Mouse (Mus musculus) stomach, postnatal 0 days (tissue): Measurements from ENCODE around the gene Gm10401. TPM values are rescaled to one million over a fixed set of nuclear protein-coding genes. Genes with fewer than 3 reads are reported as not detected.

ENCODE experiments used
- ATAC-seq: fragments of 200-750 bp; cut with Nextera tagmentation; 2 replicates; pipeline ENCODE4 v1.8.0; 2017; ENCODE audit not compliant: low FRiP score, low TSS enrichment
- DNase-seq: peaks from one replicate; pipeline ENCODE4 v3.0.0-alpha.2; 2016; ENCODE audit warnings: low spot score
- H3K27ac ChIP-seq: fragments of 300-500 bp; sonication (generic); replicated peaks from 2 replicates; pipeline ENCODE4 v1.5.1; 2014; ENCODE audit warnings: mild to moderate bottlenecking, control low read depth
- H3K27me3 ChIP-seq: fragments of 300-500 bp; sonication (generic); 2 replicates; pipeline ENCODE4 v1.6.1; 2014; ENCODE audit warnings: low read length; ENCODE audit not compliant: control insufficient read depth, insufficient read depth
- H3K36me3 ChIP-seq: fragments of 300-500 bp; sonication (generic); 2 replicates; pipeline ENCODE4 v1.6.1; 2014; ENCODE audit warnings: low read length, mixed read lengths; ENCODE audit not compliant: control insufficient read depth, insufficient read depth
- H3K4me1 ChIP-seq: fragments of 300-500 bp; sonication (generic); replicated peaks from 2 replicates; pipeline ENCODE4 v1.6.1; 2014; ENCODE audit warnings: antibody characterized with exemption; ENCODE audit not compliant: control insufficient read depth, insufficient read depth
- H3K4me2 ChIP-seq: fragments of 300-500 bp; sonication (generic); replicated peaks from 2 replicates; pipeline ENCODE4 v1.6.1; 2014; ENCODE audit warnings: low read depth, mild to moderate bottlenecking, control low read depth, moderate library complexity
- H3K4me3 ChIP-seq: fragments of 300-500 bp; sonication (generic); 2 replicates; pipeline ENCODE4 v1.5.1; 2014; ENCODE audit warnings: low read depth, low read length, control low read depth
- H3K9ac ChIP-seq: fragments of 300-500 bp; sonication (generic); 2 replicates; pipeline ENCODE4 v1.6.1; 2014; ENCODE audit warnings: mild to moderate bottlenecking, low read length, control low read depth, mixed read lengths
- H3K9me3 ChIP-seq: fragments of 300-500 bp; sonication (generic); 2 replicates; pipeline ENCODE4 v1.6.1; 2016; ENCODE audit warnings: low read length; ENCODE audit not compliant: control insufficient read depth
- CTCF ChIP-seq: IDR thresholded peaks from 2 replicates; pipeline ENCODE4 v1.5.1; 2016; ENCODE audit warnings: antibody characterized with exemption, low read depth, mild to moderate bottlenecking, moderate library complexity
- EP300 ChIP-seq: optimal IDR thresholded peaks from 2 replicates; pipeline ENCODE3; 2016; ENCODE audit warnings: antibody characterized with exemption
- WGBS: fragments of 180-500 bp; shearing (Covaris S2); extraction: QIAGEN DNeasy Blood & Tissue Kit; methylation state at CpG from one replicate; pipeline ENCODE4 v1.1.7; 2014; 5-methylcytosine and 5-hydroxymethylcytosine counted together
- polyA plus RNA-seq: library from polyadenylated mRNA; unstranded; fragments of >200 nt; fragmentation: Nextera tagmentation; extraction: Ambion mirVana; gene quantifications from 2 replicates; pipeline ENCODE4 v1.2.1, GENCODE M21; 2015

The Gm10401 gene
- polyA plus RNA-seq, 1 experiment from 2014 or later = 22.2 TPM

DNA sequence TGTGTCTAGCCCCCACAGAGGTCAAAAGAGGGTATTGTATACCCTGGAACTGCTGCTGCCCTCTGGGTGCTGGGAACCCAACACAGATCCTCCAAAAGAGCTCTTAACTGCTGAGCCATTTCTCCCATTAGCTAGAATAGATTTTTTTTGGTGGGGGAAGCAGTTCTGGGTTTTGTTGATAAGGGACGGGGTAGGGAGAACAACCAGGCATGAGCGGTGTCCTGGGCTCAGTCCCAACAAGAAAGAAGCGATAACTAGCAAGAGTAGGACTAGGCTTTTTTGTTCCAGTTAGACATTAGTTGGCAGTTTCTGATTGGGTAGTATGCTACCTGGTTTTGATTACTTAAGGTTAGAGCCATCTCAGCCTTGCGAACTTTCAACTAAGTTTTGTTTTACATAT lies 40.9 kb downstream of the Gm10401 start:
- H3K27ac ChIP-seq = no peak overlapping the region
- H3K4me1 ChIP-seq = no peaks in the 10 kb centered on the region
- no peak overlapping the region for H3K9ac ChIP-seq
- H3K4me2 ChIP-seq = no peak overlapping the region
- ATAC-seq (no peak), DNase-seq (no peak)
- H3K36me3 ChIP-seq = no peaks in the 10 kb centered on the region
- 80% methylated on average over 4 of the region's 4 CpGs for WGBS
- no peak for TF ChIP-seq CTCF
- no peak for TF ChIP-seq EP300
- H3K9me3 ChIP-seq = no peaks in the 10 kb centered on the region
- no peaks in the 10 kb centered on the region for H3K27me3 ChIP-seq
- no peak overlapping the region for H3K4me3 ChIP-seq

DNA sequence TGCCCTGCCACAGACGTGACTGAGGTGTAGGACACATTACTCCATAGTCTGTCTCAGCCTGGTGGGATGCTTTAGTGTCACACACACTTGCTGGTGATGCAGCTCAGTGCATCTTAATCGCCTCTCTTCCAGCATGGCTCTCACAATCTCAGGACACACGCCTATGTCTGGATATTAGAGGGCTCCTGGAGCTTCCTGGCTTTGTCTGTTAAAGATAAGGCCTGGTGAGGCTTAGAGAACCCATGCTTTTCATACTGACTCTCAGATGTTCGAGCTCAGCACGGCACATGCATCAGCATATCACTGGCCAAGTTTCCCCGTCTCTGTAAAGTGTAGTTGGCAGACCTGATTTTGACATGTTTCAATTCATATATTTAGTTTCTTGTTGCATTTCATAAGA lies 42.7 kb downstream of the Gm10401 start:
- Histone ChIP-seq H3K27me3 (no peaks in the 10 kb centered on the region), H3K4me1 (0 out of 2 replicates have a peak, but pooled peaks cover 2% of the 10 kb centered on the region), H3K9ac (no peak overlapping the region), H3K4me2 (no peak overlapping the region), H3K27ac (no peak overlapping the region), H3K36me3 (no peaks in the 10 kb centered on the region), H3K4me3 (no peak overlapping the region), H3K9me3 (no peaks in the 10 kb centered on the region)
- no peak for TF ChIP-seq CTCF
- no peak for TF ChIP-seq EP300
- 70% methylated on average over 6 of the region's 6 CpGs for WGBS
- ATAC-seq (no peak), DNase-seq (no peak)

DNA sequence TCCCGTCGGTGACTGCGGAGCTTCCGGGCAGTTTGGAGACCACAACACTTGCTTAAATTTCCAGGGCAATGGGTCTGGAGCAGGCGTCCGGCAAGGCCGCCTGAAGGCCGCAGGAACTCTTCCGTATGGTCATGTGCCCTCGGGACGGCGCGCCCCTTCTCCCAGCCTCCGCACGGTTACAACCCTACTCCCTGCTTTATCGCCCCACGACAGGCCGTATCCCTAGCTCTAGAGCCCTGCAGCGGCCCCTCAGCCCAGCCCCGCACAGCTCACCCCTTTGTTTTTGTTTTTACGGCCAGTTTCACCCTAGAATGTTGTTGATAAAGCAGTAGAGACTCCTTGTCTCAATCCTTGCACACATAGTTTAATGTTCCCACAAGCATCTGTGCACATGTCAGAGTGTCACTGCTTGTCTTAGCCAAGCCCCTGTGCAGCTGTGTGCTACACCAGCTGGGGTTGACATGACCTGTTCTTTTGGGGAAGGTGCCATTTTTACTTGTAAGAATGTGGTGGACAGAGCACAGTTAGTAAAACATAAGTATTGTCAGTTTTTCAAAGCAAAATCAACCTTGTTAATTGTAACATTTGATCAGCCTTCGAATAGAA lies 44.2 kb downstream of the Gm10401 start:
- Histone ChIP-seq H3K27ac (no peak overlapping the region), H3K36me3 (no peaks in the 10 kb centered on the region), H3K4me2 (no peak overlapping the region), H3K9ac (no peak overlapping the region), H3K9me3 (no peaks in the 10 kb centered on the region), H3K4me1 (0 out of 2 replicates have a peak, but pooled peaks cover 2% of the 10 kb centered on the region), H3K4me3 (no peak overlapping the region), H3K27me3 (no peaks in the 10 kb centered on the region)
- 91% methylated on average over 22 of the region's 22 CpGs for WGBS
- no peak for ATAC-seq
- no peak for TF ChIP-seq CTCF
- TF ChIP-seq EP300 = peak; percentile 10
- no peak for DNase-seq

DNA sequence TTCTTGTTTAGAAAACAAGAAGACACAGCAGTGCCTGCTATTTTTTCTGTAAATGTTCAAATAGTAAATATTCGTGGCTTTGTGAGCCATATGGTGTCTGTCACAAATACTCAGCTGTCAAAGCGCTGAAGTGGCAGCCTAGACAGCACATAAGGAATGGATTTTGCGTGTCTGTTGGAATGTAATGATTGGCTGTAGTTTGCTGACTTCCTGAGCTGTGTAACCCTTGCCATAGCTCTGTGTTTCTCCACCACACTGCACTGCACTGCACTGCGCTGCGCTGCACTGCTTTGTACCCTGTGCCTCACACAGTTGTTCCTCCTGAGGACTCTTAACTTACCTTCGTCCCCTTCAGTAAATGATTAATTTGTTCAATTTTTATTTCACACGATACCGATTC lies 45.5 kb downstream of the Gm10401 start:
- no peak overlapping the region for H3K27ac ChIP-seq
- no peaks in the 10 kb centered on the region for H3K27me3 ChIP-seq
- ATAC-seq (0 out of 2 replicates have a peak, but pooled peaks have one; percentile 21), DNase-seq (no peak)
- H3K9me3 ChIP-seq = no peaks in the 10 kb centered on the region
- H3K4me2 ChIP-seq = no peak overlapping the region
- TF ChIP-seq EP300 (no peak), CTCF (no peak)
- 0 out of 2 replicates have a peak, but pooled peaks cover 2% of the 10 kb centered on the region for H3K4me1 ChIP-seq
- 58% methylated on average over 8 of the region's 8 CpGs for WGBS
- H3K36me3 ChIP-seq = no peaks in the 10 kb centered on the region
- no peak overlapping the region for H3K9ac ChIP-seq
- H3K4me3 ChIP-seq = no peak overlapping the region

DNA sequence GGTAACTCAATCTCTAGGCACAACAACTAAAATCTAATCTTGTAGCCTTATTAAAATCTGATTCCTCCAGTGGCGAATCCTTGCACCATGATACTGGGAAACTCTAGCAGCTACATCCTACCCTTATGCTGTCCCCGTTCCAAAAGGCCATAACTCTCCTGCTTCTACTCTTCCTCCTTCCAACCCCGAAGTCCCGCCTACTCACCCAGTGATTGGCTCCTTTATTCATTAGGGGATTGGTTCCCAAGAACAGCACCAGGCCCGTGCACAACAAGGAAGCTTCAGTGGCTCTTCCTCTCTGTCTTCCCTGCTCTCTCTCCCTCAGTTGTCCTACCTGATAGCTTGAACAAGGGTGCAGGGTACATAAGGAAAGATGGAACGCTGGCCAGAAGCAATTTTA lies 47.3 kb downstream of the Gm10401 start:
- no peaks in the 10 kb centered on the region for H3K9me3 ChIP-seq
- no peak for DNase-seq
- ATAC-seq = no peak
- H3K36me3 ChIP-seq = no peaks in the 10 kb centered on the region
- TF ChIP-seq CTCF (no peak), EP300 (no peak)
- H3K27ac ChIP-seq = no peak overlapping the region
- no peak overlapping the region for H3K9ac ChIP-seq
- H3K4me3 ChIP-seq = no peak overlapping the region
- 0 out of 2 replicates have a peak, but pooled peaks cover 2% of the 10 kb centered on the region for H3K4me1 ChIP-seq
- no peaks in the 10 kb centered on the region for H3K27me3 ChIP-seq
- no peak overlapping the region for H3K4me2 ChIP-seq
- WGBS = 83% methylated on average over 6 of the region's 6 CpGs

DNA sequence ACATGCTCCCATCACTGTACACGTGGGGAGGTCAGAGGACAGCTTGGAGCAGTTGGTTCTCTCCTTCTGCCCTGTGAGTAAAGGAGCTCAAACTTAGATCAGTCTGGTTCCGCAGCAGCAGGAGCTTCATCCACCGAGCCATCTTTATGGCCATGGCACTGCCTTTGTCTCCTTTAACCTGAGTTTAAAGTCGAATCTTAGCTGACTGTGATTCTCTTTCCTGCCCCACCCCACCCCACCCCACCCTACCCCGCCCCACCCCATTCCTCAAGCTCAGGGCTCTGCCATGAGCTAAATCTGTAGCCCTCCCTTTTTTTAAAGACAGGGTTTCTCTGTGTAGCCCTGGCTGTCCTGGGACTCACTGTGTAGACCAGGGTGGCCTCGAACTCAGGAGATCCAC lies 48.4 kb downstream of the Gm10401 start:
- Histone ChIP-seq H3K27me3 (no peaks in the 10 kb centered on the region), H3K9ac (no peak overlapping the region), H3K4me2 (no peak overlapping the region), H3K4me1 (0 out of 2 replicates have a peak, but pooled peaks cover 2% of the 10 kb centered on the region), H3K9me3 (no peaks in the 10 kb centered on the region), H3K27ac (no peak overlapping the region), H3K36me3 (no peaks in the 10 kb centered on the region), H3K4me3 (no peak overlapping the region)
- 66% methylated on average over 6 of the region's 6 CpGs for WGBS
- no peak for ATAC-seq
- no peak for DNase-seq
- no peak for TF ChIP-seq CTCF
- no peak for TF ChIP-seq EP300

Other genes with a start within 250 kb of the Gm10401 start
- 0.05 TPM in 1 of 2 replicates, not detected in the other for gene 4930519G04Rik, start 244.6 kb downstream of the Gm10401 start, polyA plus RNA-seq
- gene Gm9936, start 239.6 kb downstream of the Gm10401 start, polyA plus RNA-seq = 0.06 and 0.15 TPM in 2 replicates
- gene Oasl2, start 201.4 kb downstream of the Gm10401 start, polyA plus RNA-seq = 20.1 and 22.3 TPM in 2 replicates
- gene Oasl1, start 175.1 kb downstream of the Gm10401 start, polyA plus RNA-seq = 14.1 and 14.6 TPM in 2 replicates
- 39.2 and 49.8 TPM in 2 replicates for gene 2210016L21Rik, start 156.1 kb downstream of the Gm10401 start, polyA plus RNA-seq
- gene Hnf1a, start 127.2 kb downstream of the Gm10401 start, polyA plus RNA-seq = 5.4 and 5.7 TPM in 2 replicates
- gene Sppl3, start 87.2 kb downstream of the Gm10401 start, polyA plus RNA-seq = 25.2 and 39.8 TPM in 2 replicates
- 70.6 and 73.8 TPM in 2 replicates for gene Acads, start 21.1 kb upstream of the Gm10401 start, polyA plus RNA-seq
- 12.7 and 12.9 TPM in 2 replicates for gene Unc119b, start 36.7 kb upstream of the Gm10401 start, polyA plus RNA-seq
- 30.4 and 34.0 TPM in 2 replicates for gene Mlec, start 59.9 kb upstream of the Gm10401 start, polyA plus RNA-seq
- 0.44 and 0.67 TPM in 2 replicates for gene Cabp1, start 96.1 kb upstream of the Gm10401 start, polyA plus RNA-seq
- gene Pop5, start 137.5 kb upstream of the Gm10401 start, polyA plus RNA-seq = 83.9 and 85.3 TPM in 2 replicates
- gene Rnf10, start 174.6 kb upstream of the Gm10401 start, polyA plus RNA-seq = 84.0 and 93.0 TPM in 2 replicates
- gene Coq5, start 181.4 kb upstream of the Gm10401 start, polyA plus RNA-seq = 32.6 and 32.9 TPM in 2 replicates
- 1,661 and 1,792 TPM in 2 replicates for gene Dynll1, start 202.7 kb upstream of the Gm10401 start, polyA plus RNA-seq
- gene Srsf9, start 228.9 kb upstream of the Gm10401 start, polyA plus RNA-seq = 121 and 129 TPM in 2 replicates
- 12.9 and 14.7 TPM in 2 replicates for gene Gatc, start 242.9 kb upstream of the Gm10401 start, polyA plus RNA-seq
- 63.3 and 65.4 TPM in 2 replicates for gene Triap1, start 242.9 kb upstream of the Gm10401 start, polyA plus RNA-seq